Mouse (Mus musculus): Measurements from ENCODE around the gene Frmd4b.

Frmd4b gene

GRCm38 (mm10) chr6:97518467-97518866, 98.9 kb downstream of the Frmd4b start:
- no peak for DNase-seq

- no peak for DNase-seq
These were observed 99.6 kb downstream of the Frmd4b start for GRCm38 (mm10) chr6:97517616-97518235.

GRCm38 (mm10) chr6:97516941-97517340, 100.4 kb downstream of the Frmd4b start:
- DNase-seq, result no peak

- DNase-seq, result no peak
These were observed 106.6 kb downstream of the Frmd4b start for GRCm38 (mm10) chr6:97510771-97511170.

- DNase-seq, result peak; percentile 60
These were observed 107.9 kb downstream of the Frmd4b start for GRCm38 (mm10) chr6:97509434-97509833.

GRCm38 (mm10) chr6:97508480-97508879, 108.9 kb downstream of the Frmd4b start:
- no peak for DNase-seq

GRCm38 (mm10) chr6:97507893-97508292, 109.4 kb downstream of the Frmd4b start:
- no peak for DNase-seq

GRCm38 (mm10) chr6:97506141-97506650, 111.1 kb downstream of the Frmd4b start:
- peak; percentile 86 for DNase-seq

GRCm38 (mm10) chr6:97504673-97505072, 112.7 kb downstream of the Frmd4b start:
- DNase-seq, result no peak

GRCm38 (mm10) chr6:97501000-97501399, 116.3 kb downstream of the Frmd4b start:
- no peak for DNase-seq

GRCm38 (mm10) chr6:97500246-97500645, 117.1 kb downstream of the Frmd4b start:
- no peak for DNase-seq

- DNase-seq, result no peak
These were observed 121.3 kb downstream of the Frmd4b start for GRCm38 (mm10) chr6:97496002-97496401.

- DNase-seq, result no peak
These were observed 126.3 kb downstream of the Frmd4b start for GRCm38 (mm10) chr6:97491065-97491464.

- DNase-seq, result peak; percentile 53
These were observed 128.5 kb downstream of the Frmd4b start for GRCm38 (mm10) chr6:97488821-97489220.

- DNase-seq, result no peak
These were observed 129.1 kb downstream of the Frmd4b start for GRCm38 (mm10) chr6:97488280-97488679.

- peak; percentile 68 for DNase-seq
These were observed 129.7 kb downstream of the Frmd4b start for GRCm38 (mm10) chr6:97487535-97488081.

GRCm38 (mm10) chr6:97486813-97487361, 130.5 kb downstream of the Frmd4b start:
- no peak for DNase-seq

GRCm38 (mm10) chr6:97485886-97486386, 131.4 kb downstream of the Frmd4b start:
- no peak for DNase-seq

- DNase-seq, result no peak
These were observed 135.4 kb downstream of the Frmd4b start for GRCm38 (mm10) chr6:97481912-97482311.

- no peak for DNase-seq
These were observed 138.1 kb downstream of the Frmd4b start for GRCm38 (mm10) chr6:97478981-97479860.

GRCm38 (mm10) chr6:97473672-97474071, 143.7 kb downstream of the Frmd4b start:
- no peak for DNase-seq

- DNase-seq, result no peak
These were observed 144.3 kb downstream of the Frmd4b start for GRCm38 (mm10) chr6:97472873-97473550.
